Mouse (Mus musculus): ENCODE measurements around the gene Proz. TPM values are rescaled to one million over a fixed set of nuclear protein-coding genes. Genes with fewer than 3 reads are reported as not detected.
A peak's percentile ranks its signal among the peaks of the same experiment; 100 is the strongest.
"Not testable (repeated sequence)": the region's sequence is repeated elsewhere in the genome, so short reads cannot be mapped to it uniquely, and the experiment has no call there.

Proz gene
- polyA plus RNA-seq, 1 experiment = 0.11 TPM

DNA sequence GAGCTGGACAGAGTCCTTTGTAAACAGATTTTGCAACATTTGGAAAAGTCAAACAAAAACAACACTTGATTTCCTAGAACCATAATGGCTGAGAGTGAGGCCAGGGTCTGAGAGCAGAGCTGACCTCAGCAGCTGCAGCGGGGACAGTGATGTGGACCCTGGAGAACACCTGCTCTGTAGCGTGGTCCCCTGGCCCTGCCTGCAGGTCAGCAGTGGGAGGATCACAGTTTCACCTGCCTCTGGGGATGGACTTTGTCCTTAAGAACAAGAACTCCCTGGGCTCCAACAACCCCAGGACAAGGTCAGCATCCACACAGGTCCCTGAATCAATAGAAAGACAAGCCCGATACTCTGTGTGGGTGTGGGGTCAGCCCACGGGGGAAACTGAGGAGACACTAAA is 3.4 kb upstream of the Proz start:
- Histone ChIP-seq H3K4me3 (ENCODE audit: extremely low read depth, insufficient read depth, insufficient read length) (no peak overlapping the region), H3K27me3 (ENCODE audit: control insufficient read depth, insufficient read depth, low read length) (no peaks in the 10 kb centered on the region), H3K4me1 (ENCODE audit: control insufficient read depth, insufficient read depth, insufficient read length) (no peaks in the 10 kb centered on the region), H3K27ac (ENCODE audit: insufficient read depth, low read length) (no peak overlapping the region), H3K36me3 (ENCODE audit: control insufficient read depth, insufficient read depth, low read length) (no peaks in the 10 kb centered on the region)
- DNase-seq (ENCODE audit: low read depth in 1 of 2, low spot score in 2 of 2) = no peak
- TF ChIP-seq CTCF (IDR thresholded peaks at IDR 0.05; ENCODE audit: extremely low read depth, insufficient read depth, insufficient read length, insufficient replicate concordance) = no peak
- no peak for TF ChIP-seq POLR2A (IDR thresholded peaks at IDR 0.05; ENCODE audit: low read depth, low read length)
- 87% methylated on average over 4 of the region's 4 CpGs for WGBS

DNA sequence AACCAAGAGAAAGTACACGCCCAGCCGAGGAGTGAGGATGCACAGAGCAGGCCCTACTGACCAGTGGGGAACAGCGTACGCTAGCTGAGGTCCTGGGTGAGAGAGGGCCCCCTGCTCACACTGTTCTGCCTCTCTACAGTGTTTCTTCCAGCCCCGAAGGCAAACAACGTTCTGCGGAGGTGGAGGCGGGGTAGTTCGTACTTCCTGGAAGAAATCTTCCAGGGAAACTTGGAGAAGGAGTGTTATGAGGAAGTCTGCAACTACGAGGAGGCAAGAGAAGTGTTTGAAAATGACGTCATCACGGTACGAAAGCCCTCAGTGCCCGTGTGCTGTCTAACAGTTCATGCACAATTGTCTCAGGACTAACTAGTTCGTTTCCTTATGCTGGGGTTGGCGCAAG is 2.4 kb downstream of the Proz start:
- DNase-seq (ENCODE audit: low read depth in 1 of 2, low spot score in 2 of 2) = no peak
- TF ChIP-seq CTCF (IDR thresholded peaks at IDR 0.05; ENCODE audit: extremely low read depth, insufficient read depth, insufficient read length, insufficient replicate concordance) (no peak), POLR2A (IDR thresholded peaks at IDR 0.05; ENCODE audit: low read depth, low read length) (no peak)
- no peaks in the 10 kb centered on the region for H3K36me3 ChIP-seq (ENCODE audit: control insufficient read depth, insufficient read depth, low read length)
- H3K4me1 ChIP-seq (ENCODE audit: control insufficient read depth, insufficient read depth, insufficient read length) = no peaks in the 10 kb centered on the region
- H3K27ac ChIP-seq (ENCODE audit: insufficient read depth, low read length) = no peak overlapping the region
- H3K27me3 ChIP-seq (ENCODE audit: control insufficient read depth, insufficient read depth, low read length) = no peaks in the 10 kb centered on the region
- 70% methylated on average over 16 of the region's 16 CpGs for WGBS
- H3K4me3 ChIP-seq (ENCODE audit: extremely low read depth, insufficient read depth, insufficient read length) = no peak overlapping the region

DNA sequence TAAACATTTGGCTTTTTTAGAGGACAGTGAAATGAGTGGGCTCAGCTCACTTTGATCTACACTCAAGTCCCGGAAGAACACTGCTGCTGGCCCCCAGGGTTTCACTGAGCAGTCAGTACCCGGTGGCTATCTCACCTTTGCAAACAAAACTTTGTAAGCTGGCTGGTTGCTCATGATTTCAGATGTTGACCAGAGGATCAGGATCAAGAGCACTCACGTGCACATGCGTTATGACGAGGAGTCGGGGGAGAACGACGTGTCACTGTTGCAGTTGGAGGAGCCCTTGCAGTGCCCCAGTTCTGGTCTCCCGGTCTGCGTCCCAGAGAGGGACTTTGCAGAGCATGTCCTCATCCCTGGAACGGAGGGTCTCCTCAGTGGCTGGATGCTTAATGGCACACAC is 12.5 kb downstream of the Proz start:
- no peak overlapping the region for H3K27ac ChIP-seq (ENCODE audit: insufficient read depth, low read length)
- 92% methylated on average over 11 of the region's 11 CpGs for WGBS

DNA sequence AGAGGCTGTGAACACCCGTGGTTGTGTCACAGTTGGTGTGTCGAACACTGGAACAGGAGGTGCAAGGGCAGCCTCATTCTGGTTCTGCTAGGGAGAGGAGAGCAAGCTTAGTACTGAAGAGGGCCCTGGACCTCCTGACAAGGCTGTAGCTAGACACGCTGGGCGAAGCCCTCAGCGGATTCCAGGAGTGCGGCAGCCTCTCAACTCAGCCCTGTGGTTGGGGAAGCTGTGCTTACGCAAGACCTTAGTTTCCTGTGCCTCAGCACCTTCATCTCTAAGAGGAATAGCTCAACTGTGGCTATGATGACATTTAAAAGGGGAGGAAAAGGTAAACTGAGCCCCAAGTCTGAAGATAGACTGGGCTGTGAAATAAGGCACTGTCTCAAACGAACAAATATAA is 14.3 kb downstream of the Proz start:
- Histone ChIP-seq H3K4me1 (ENCODE audit: control insufficient read depth, insufficient read depth, insufficient read length) (no peaks in the 10 kb centered on the region), H3K4me3 (ENCODE audit: extremely low read depth, insufficient read depth, insufficient read length) (no peak overlapping the region), H3K27me3 (ENCODE audit: control insufficient read depth, insufficient read depth, low read length) (no peaks in the 10 kb centered on the region), H3K36me3 (ENCODE audit: control insufficient read depth, insufficient read depth, low read length) (peaks cover 26% of the 10 kb centered on the region), H3K27ac (ENCODE audit: insufficient read depth, low read length) (no peak overlapping the region)
- no peak for DNase-seq (ENCODE audit: low read depth in 1 of 2, low spot score in 2 of 2)
- no peak for TF ChIP-seq POLR2A (IDR thresholded peaks at IDR 0.05; ENCODE audit: low read depth, low read length)
- no peak for TF ChIP-seq CTCF (IDR thresholded peaks at IDR 0.05; ENCODE audit: extremely low read depth, insufficient read depth, insufficient read length, insufficient replicate concordance)
- WGBS = 79% methylated on average over 8 of the region's 8 CpGs

More for the DNA sequence above, 12.5 kb downstream of the Proz start:
- TF ChIP-seq POLR2A (IDR thresholded peaks at IDR 0.05; ENCODE audit: low read depth, low read length) (no peak), CTCF (IDR thresholded peaks at IDR 0.05; ENCODE audit: extremely low read depth, insufficient read depth, insufficient read length, insufficient replicate concordance) (no peak)
- H3K4me3 ChIP-seq (ENCODE audit: extremely low read depth, insufficient read depth, insufficient read length) = no peak overlapping the region
- no peaks in the 10 kb centered on the region for H3K4me1 ChIP-seq (ENCODE audit: control insufficient read depth, insufficient read depth, insufficient read length)
- peaks cover 17% of the 10 kb centered on the region for H3K36me3 ChIP-seq (ENCODE audit: control insufficient read depth, insufficient read depth, low read length)
- no peaks in the 10 kb centered on the region for H3K27me3 ChIP-seq (ENCODE audit: control insufficient read depth, insufficient read depth, low read length)
- no peak for DNase-seq (ENCODE audit: low read depth in 1 of 2, low spot score in 2 of 2)

DNA sequence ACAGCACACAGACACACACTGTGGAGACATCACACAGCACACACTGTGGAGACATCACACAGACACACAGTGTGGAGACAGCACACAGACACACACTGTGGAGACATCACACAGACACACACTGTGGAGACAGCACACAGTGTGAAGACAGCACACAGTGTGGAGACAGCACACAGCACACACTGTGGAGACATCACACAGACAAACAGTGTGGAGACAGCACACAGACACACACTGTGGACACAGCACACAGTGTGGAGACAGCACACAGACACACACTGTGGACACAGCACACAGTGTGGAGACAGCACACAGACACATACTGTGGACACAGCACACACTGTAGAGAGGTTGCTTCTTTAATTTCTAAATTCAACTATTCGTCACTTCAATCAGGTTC is 14.9 kb downstream of the Proz start:
- H3K27ac ChIP-seq (ENCODE audit: insufficient read depth, low read length); H3K4me3 ChIP-seq (ENCODE audit: extremely low read depth, insufficient read depth, insufficient read length); H3K27me3 ChIP-seq (ENCODE audit: control insufficient read depth, insufficient read depth, low read length); DNase-seq (ENCODE audit: low read depth in 1 of 2, low spot score in 2 of 2); H3K4me1 ChIP-seq (ENCODE audit: control insufficient read depth, insufficient read depth, insufficient read length): not testable (repeated sequence)
- 84% methylated on average over 1 of the region's 1 CpGs for WGBS
- peaks cover 30% of the 10 kb centered on the region for H3K36me3 ChIP-seq (ENCODE audit: control insufficient read depth, insufficient read depth, low read length)

DNA sequence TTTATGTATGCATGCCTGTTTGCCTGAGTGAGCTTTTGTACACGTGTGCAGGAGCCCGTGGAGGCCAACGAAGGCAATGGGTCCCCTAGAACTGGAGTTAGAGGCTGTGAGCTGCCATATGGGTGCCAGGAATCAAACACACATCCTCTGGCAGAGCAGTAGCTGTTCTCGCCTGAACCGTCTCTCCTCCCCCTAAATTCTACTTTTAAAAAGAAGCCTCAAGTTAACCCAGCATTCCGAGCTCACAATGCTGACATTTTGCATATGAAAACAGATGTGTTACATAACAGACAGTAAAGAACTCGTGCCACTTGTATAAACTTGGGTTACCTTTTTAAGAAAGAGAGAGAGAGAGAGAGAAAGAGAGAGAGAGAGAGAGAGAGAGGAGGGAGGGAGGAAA is 16.8 kb downstream of the Proz start:
- no peaks in the 10 kb centered on the region for H3K27me3 ChIP-seq (ENCODE audit: control insufficient read depth, insufficient read depth, low read length)
- DNase-seq (ENCODE audit: low read depth in 1 of 2, low spot score in 2 of 2) = no peak
- peaks cover 41% of the 10 kb centered on the region for H3K36me3 ChIP-seq (ENCODE audit: control insufficient read depth, insufficient read depth, low read length)
- no peak overlapping the region for H3K27ac ChIP-seq (ENCODE audit: insufficient read depth, low read length)
- H3K4me3 ChIP-seq (ENCODE audit: extremely low read depth, insufficient read depth, insufficient read length) = no peak overlapping the region
- 91% methylated on average over 7 of the region's 7 CpGs for WGBS
- TF ChIP-seq CTCF (IDR thresholded peaks at IDR 0.05; ENCODE audit: extremely low read depth, insufficient read depth, insufficient read length, insufficient replicate concordance) = no peak
- no peak for TF ChIP-seq POLR2A (IDR thresholded peaks at IDR 0.05; ENCODE audit: low read depth, low read length)
- no peaks in the 10 kb centered on the region for H3K4me1 ChIP-seq (ENCODE audit: control insufficient read depth, insufficient read depth, insufficient read length)

DNA sequence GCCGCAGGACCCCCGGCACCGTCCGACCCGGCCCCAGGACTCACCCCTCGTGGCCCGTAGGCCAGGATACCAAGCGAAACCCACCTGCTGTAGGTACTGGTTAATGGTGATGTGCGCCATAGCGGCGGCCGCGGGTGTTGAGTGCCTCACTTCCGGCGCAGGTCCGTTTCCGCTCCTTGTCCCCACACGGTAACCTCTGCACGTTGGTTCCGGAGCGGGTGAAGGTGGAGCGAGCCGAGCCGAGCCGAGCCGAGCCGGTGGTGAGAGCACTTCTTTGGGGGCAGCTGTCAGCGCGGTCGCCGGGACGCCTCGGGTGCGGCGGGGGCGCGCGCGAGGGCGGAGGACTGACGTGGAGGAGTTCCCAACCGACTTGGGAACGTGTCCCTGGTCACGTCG is 44.0 kb downstream of the Proz start:
- Histone ChIP-seq H3K36me3 (ENCODE audit: control insufficient read depth, insufficient read depth, low read length) (no peaks in the 10 kb centered on the region; the same call in 1 of the 2 replicates), H3K27ac (ENCODE audit: insufficient read depth, low read length) (peak overlapping the region; percentile 82), H3K27me3 (ENCODE audit: control insufficient read depth, insufficient read depth, low read length) (no peaks in the 10 kb centered on the region), H3K4me3 (ENCODE audit: extremely low read depth, insufficient read depth, insufficient read length) (peak overlapping the region; percentile 96), H3K4me1 (ENCODE audit: control insufficient read depth, insufficient read depth, insufficient read length) (peaks cover 10% of the 10 kb centered on the region; the same call in 1 of the 2 replicates)
- DNase-seq (ENCODE audit: low read depth in 1 of 2, low spot score in 2 of 2) = peak; percentile 84
- peak; percentile 37; the same call in 1 of the 2 replicates for TF ChIP-seq POLR2A (IDR thresholded peaks at IDR 0.05; ENCODE audit: low read depth, low read length)
- TF ChIP-seq CTCF (IDR thresholded peaks at IDR 0.05; ENCODE audit: extremely low read depth, insufficient read depth, insufficient read length, insufficient replicate concordance) = no peak
- 1% methylated on average over 45 of the region's 45 CpGs for WGBS
